In genomic region chr3:131893061-131893804, GRCm38 (mm10) we compare ENCODE assay signal across 24 mouse cellular contexts.
A peak's percentile ranks its signal among the peaks of the same experiment; 100 is the strongest.
DNase-seq lines count a peak whose midpoint lies in the region; ATAC-seq and TF ChIP-seq lines count a peak whose summit lies in the region.
"Had no signal": no experiment of that assay in that cellular context is flagged by ENCODE, and none has a peak within 500 bp of the region (broad histone marks: within the 10 kb centered on the region; RNA-seq: fewer than 3 reads in every experiment).

No protein-coding gene starts in this region.

- TF ChIP-seq CTCF in layer of hippocampus, adult 2 months (conservative IDR thresholded peaks at IDR 0.05): no peak

- no peaks in the 10 kb centered on the region for H3K4me1 ChIP-seq in midbrain, embryonic 12.5 days
- peaks cover 10% of the 10 kb centered on the region; the same call in 1 of the 2 replicates for H3K4me1 ChIP-seq in midbrain, embryonic 15.5 days
- H3K4me1 ChIP-seq in hindbrain, embryonic 14.5 days (replicated peaks; ENCODE audit: control insufficient read depth, insufficient read depth, low read length): no peaks in the 10 kb centered on the region
- H3K4me1 ChIP-seq: hindbrain, embryonic 12.5 days; limb, embryonic 13.5 days; lung, embryonic 15.5 days; neural tube, embryonic 13.5 days had no signal

- peak overlapping the region; percentile 20 for H3K4me3 ChIP-seq in layer of hippocampus, adult 2 months
- no peak overlapping the region for H3K4me3 ChIP-seq in midbrain, embryonic 12.5 days
- peak overlapping the region; percentile 0; the same call in 1 of the 2 replicates for H3K4me3 ChIP-seq in midbrain, embryonic 15.5 days
- H3K4me3 ChIP-seq in hindbrain, embryonic 14.5 days (replicated peaks; ENCODE audit: low read length): no peak overlapping the region
- H3K4me3 ChIP-seq: hindbrain, embryonic 12.5 days; left cerebral cortex, adult 2 months; limb, embryonic 13.5 days; lung, embryonic 15.5 days; neural tube, embryonic 13.5 days had no signal

- H3K9me3 ChIP-seq in midbrain, embryonic 12.5 days: no peaks in the 10 kb centered on the region
- H3K9me3 ChIP-seq in midbrain, embryonic 15.5 days: no peaks in the 10 kb centered on the region
- no peaks in the 10 kb centered on the region for H3K9me3 ChIP-seq in hindbrain, embryonic 14.5 days (ENCODE audit: control insufficient read depth, low read length)
- H3K9me3 ChIP-seq: hindbrain, embryonic 12.5 days; limb, embryonic 13.5 days; lung, embryonic 15.5 days; neural tube, embryonic 13.5 days had no signal

- no peak for DNase-seq in layer of hippocampus, adult 2 months (ENCODE audit: low spot score in 2 of 2)
- DNase-seq in layer of hippocampus, postnatal 10 days (ENCODE audit: low spot score in 2 of 2): no peak
- no peak for DNase-seq in hindbrain, embryonic 14.5 days (ENCODE audit: low spot score)
- DNase-seq in heart, adult 18-20 months: no peak
- DNase-seq: adrenal gland, postnatal 25 days; B cell, adult 2 months; cerebellum, adult 2 months; cerebellum, postnatal 25 days; gastrocnemius, postnatal 14 days; heart, adult 11 months; heart, postnatal 36 days; kidney, adult 11 months; kidney, postnatal 14 days; thymus, postnatal 4 days had no signal

- H3K36me3 ChIP-seq in midbrain, embryonic 12.5 days: no peaks in the 10 kb centered on the region
- no peaks in the 10 kb centered on the region for H3K36me3 ChIP-seq in midbrain, embryonic 15.5 days (replicated peaks)
- no peaks in the 10 kb centered on the region for H3K36me3 ChIP-seq in hindbrain, embryonic 14.5 days (replicated peaks; ENCODE audit: control insufficient read depth, insufficient read depth)
- H3K36me3 ChIP-seq: hindbrain, embryonic 12.5 days; limb, embryonic 13.5 days; lung, embryonic 15.5 days; neural tube, embryonic 13.5 days had no signal

- peak overlapping the region; percentile 13; the same call in 1 of the 2 replicates for H3K4me2 ChIP-seq in midbrain, embryonic 12.5 days (replicated peaks)
- peak overlapping the region; percentile 33 for H3K4me2 ChIP-seq in midbrain, embryonic 15.5 days
- H3K4me2 ChIP-seq in hindbrain, embryonic 14.5 days (replicated peaks): no peak overlapping the region
- H3K4me2 ChIP-seq: heart, embryonic 11.5 days; hindbrain, embryonic 12.5 days; limb, embryonic 13.5 days; liver, embryonic 11.5 days; lung, embryonic 15.5 days; neural tube, embryonic 13.5 days had no signal

- ATAC-seq in midbrain, embryonic 12.5 days (ENCODE audit: low FRiP score, low read depth): no peak
- ATAC-seq in midbrain, embryonic 15.5 days (replicated peaks): peak; percentile 73
- no peak for ATAC-seq in hindbrain, embryonic 14.5 days (ENCODE audit: low FRiP score)
- ATAC-seq: inflammation-experienced regulatory T-cells, adult 6 months had no signal

- 0 out of 2 replicates have a peak overlapping the region, but pooled peaks have one; percentile 28 for H3K27ac ChIP-seq in layer of hippocampus, adult 2 months
- no peak overlapping the region for H3K27ac ChIP-seq in midbrain, embryonic 12.5 days (replicated peaks)
- H3K27ac ChIP-seq in midbrain, embryonic 15.5 days: peak overlapping the region; percentile 1; the same call in 1 of the 2 replicates
- no peak overlapping the region for H3K27ac ChIP-seq in hindbrain, embryonic 14.5 days
- H3K27ac ChIP-seq: hindbrain, embryonic 12.5 days; left cerebral cortex, adult 2 months; limb, embryonic 13.5 days; lung, embryonic 15.5 days; neural tube, embryonic 13.5 days had no signal

- no peaks in the 10 kb centered on the region for H3K27me3 ChIP-seq in midbrain, embryonic 12.5 days
- H3K27me3 ChIP-seq in midbrain, embryonic 15.5 days (replicated peaks): no peaks in the 10 kb centered on the region
- no peaks in the 10 kb centered on the region for H3K27me3 ChIP-seq in hindbrain, embryonic 14.5 days (ENCODE audit: control insufficient read depth, insufficient read depth, low read length)
- H3K27me3 ChIP-seq: hindbrain, embryonic 12.5 days; limb, embryonic 13.5 days; lung, embryonic 15.5 days; neural tube, embryonic 13.5 days had no signal

- no peak overlapping the region for H3K9ac ChIP-seq in midbrain, embryonic 12.5 days (replicated peaks)
- no peak overlapping the region for H3K9ac ChIP-seq in midbrain, embryonic 15.5 days
- H3K9ac ChIP-seq in hindbrain, embryonic 14.5 days: no peak overlapping the region
- H3K9ac ChIP-seq: hindbrain, embryonic 12.5 days; limb, embryonic 13.5 days; lung, embryonic 15.5 days; neural tube, embryonic 13.5 days had no signal

- 40% methylated on average over 16 of the region's 16 CpGs for WGBS in midbrain, embryonic 12.5 days
- WGBS in midbrain, embryonic 15.5 days: 31% methylated on average over 16 of the region's 16 CpGs
- 78% methylated on average over 16 of the region's 16 CpGs for WGBS in hindbrain, embryonic 14.5 days

Comparison
In these comparisons a context has a peak if more than half of its experiments do, and no peak if none do; other contexts are left out.
1. H3K27ac ChIP-seq: peak in layer of hippocampus, adult 2 months (single experiment) and midbrain, embryonic 15.5 days (single experiment); none in midbrain, embryonic 12.5 days (single experiment) and hindbrain, embryonic 14.5 days (single experiment).
2. H3K4me3 ChIP-seq: peak in layer of hippocampus, adult 2 months (single experiment) and midbrain, embryonic 15.5 days (single experiment); none in midbrain, embryonic 12.5 days (single experiment) and hindbrain, embryonic 14.5 days (single experiment).